ENCODE assay signal across 11 mouse cellular contexts in genomic region chr3:131631318-131631870, GRCm38 (mm10).
DNase-seq lines count a peak whose midpoint lies in the region; ATAC-seq and TF ChIP-seq lines count a peak whose summit lies in the region.
"Had no signal": no experiment of that assay in that cellular context is flagged by ENCODE, and none has a peak within 500 bp of the region (broad histone marks: within the 10 kb centered on the region; RNA-seq: fewer than 3 reads in every experiment).

No protein-coding gene starts in this region.

- 92% methylated on average over 16 of the region's 16 CpGs for WGBS in heart, embryonic 10.5 days
- WGBS in midbrain, postnatal 0 days, result 82% methylated on average over 16 of the region's 16 CpGs
- WGBS in midbrain, embryonic 13.5 days, result 95% methylated on average over 16 of the region's 16 CpGs

- H3K9ac ChIP-seq in midbrain, postnatal 0 days (replicated peaks; ENCODE audit: low read length, poor library complexity, severe bottlenecking), result no peak overlapping the region
- no peak overlapping the region for H3K9ac ChIP-seq in midbrain, embryonic 13.5 days (replicated peaks)
- H3K9ac ChIP-seq: intestine, embryonic 15.5 days; limb, embryonic 15.5 days had no signal

- peaks cover 8% of the 10 kb centered on the region; the same call in 1 of the 2 replicates for H3K36me3 ChIP-seq in heart, embryonic 10.5 days
- H3K36me3 ChIP-seq in midbrain, postnatal 0 days (ENCODE audit: insufficient read depth, low read length), result peaks cover 26% of the 10 kb centered on the region
- peaks cover 40% of the 10 kb centered on the region for H3K36me3 ChIP-seq in midbrain, embryonic 13.5 days

- no peak overlapping the region for H3K4me3 ChIP-seq in heart, embryonic 10.5 days
- no peak overlapping the region for H3K4me3 ChIP-seq in midbrain, postnatal 0 days (ENCODE audit: low read depth, low read length)
- no peak overlapping the region for H3K4me3 ChIP-seq in midbrain, embryonic 13.5 days (replicated peaks)
- H3K4me3 ChIP-seq: heart, adult 2 months; intestine, embryonic 15.5 days; limb, embryonic 15.5 days had no signal

- TF ChIP-seq CTCF in midbrain, postnatal 0 days (IDR thresholded peaks at IDR 0.05), result no peak

- no peaks in the 10 kb centered on the region for H3K9me3 ChIP-seq in heart, embryonic 10.5 days
- no peaks in the 10 kb centered on the region for H3K9me3 ChIP-seq in midbrain, postnatal 0 days (ENCODE audit: low read length)
- H3K9me3 ChIP-seq in midbrain, embryonic 13.5 days, result no peaks in the 10 kb centered on the region
- H3K9me3 ChIP-seq: intestine, embryonic 15.5 days; limb, embryonic 15.5 days had no signal

- peaks cover 2% of the 10 kb centered on the region; the same call in 1 of the 2 replicates for H3K4me1 ChIP-seq in heart, embryonic 10.5 days
- H3K4me1 ChIP-seq in midbrain, postnatal 0 days (ENCODE audit: insufficient read depth, low read length), result no peaks in the 10 kb centered on the region
- H3K4me1 ChIP-seq in midbrain, embryonic 13.5 days (replicated peaks), result peaks cover 8% of the 10 kb centered on the region; the same call in 1 of the 2 replicates
- H3K4me1 ChIP-seq: intestine, embryonic 15.5 days had no signal

- no peak for ATAC-seq in midbrain, postnatal 0 days (ENCODE audit: low FRiP score)
- ATAC-seq in midbrain, embryonic 13.5 days, result no peak
- ATAC-seq: intestine, embryonic 15.5 days had no signal

- H3K4me2 ChIP-seq in midbrain, postnatal 0 days (ENCODE audit: low read depth, low read length, poor library complexity, severe bottlenecking), result no peak overlapping the region
- no peak overlapping the region for H3K4me2 ChIP-seq in midbrain, embryonic 13.5 days (replicated peaks)
- H3K4me2 ChIP-seq: intestine, embryonic 15.5 days; limb, embryonic 15.5 days had no signal

- DNase-seq in heart, adult 11 months, result peak; percentile 92
- DNase-seq in heart, embryonic 10.5 days (ENCODE audit: low spot score), result no peak
- peak; percentile 52 for DNase-seq in midbrain, postnatal 0 days (ENCODE audit: low spot score)
- DNase-seq in cerebellum, postnatal 10 days, result peak; percentile 91 to 94
- DNase-seq in skeletal muscle tissue, adult 2 months (ENCODE audit: low read depth, low spot score), result peak; percentile 46
- DNase-seq in ovary, postnatal 36 days (ENCODE audit: low spot score), result no peak
- DNase-seq: lung, postnatal 36 days had no signal

- H3K27me3 ChIP-seq in heart, embryonic 10.5 days (ENCODE audit: insufficient read depth, poor library complexity, severe bottlenecking), result no peaks in the 10 kb centered on the region
- no peaks in the 10 kb centered on the region for H3K27me3 ChIP-seq in midbrain, postnatal 0 days (ENCODE audit: insufficient read depth, low read length)
- no peaks in the 10 kb centered on the region for H3K27me3 ChIP-seq in midbrain, embryonic 13.5 days
- H3K27me3 ChIP-seq: intestine, embryonic 15.5 days; limb, embryonic 15.5 days had no signal

- no peak overlapping the region for H3K27ac ChIP-seq in heart, embryonic 10.5 days
- H3K27ac ChIP-seq in midbrain, postnatal 0 days (ENCODE audit: low read depth, low read length), result 0 out of 2 replicates have a peak overlapping the region, but pooled peaks have one; percentile 6
- no peak overlapping the region for H3K27ac ChIP-seq in midbrain, embryonic 13.5 days
- H3K27ac ChIP-seq: heart, adult 2 months; intestine, embryonic 15.5 days had no signal

Comparison
In these comparisons a context has a peak if more than half of its experiments do, and no peak if none do; other contexts are left out.
1. DNase-seq: peak in heart, adult 11 months (single experiment), midbrain, postnatal 0 days (single experiment), cerebellum, postnatal 10 days (2 of 2) and skeletal muscle tissue, adult 2 months (single experiment); none in heart, embryonic 10.5 days (single experiment) and ovary, postnatal 36 days (single experiment).